Mouse (Mus musculus): Measurements from ENCODE around the gene Dpy19l3.

DNA sequence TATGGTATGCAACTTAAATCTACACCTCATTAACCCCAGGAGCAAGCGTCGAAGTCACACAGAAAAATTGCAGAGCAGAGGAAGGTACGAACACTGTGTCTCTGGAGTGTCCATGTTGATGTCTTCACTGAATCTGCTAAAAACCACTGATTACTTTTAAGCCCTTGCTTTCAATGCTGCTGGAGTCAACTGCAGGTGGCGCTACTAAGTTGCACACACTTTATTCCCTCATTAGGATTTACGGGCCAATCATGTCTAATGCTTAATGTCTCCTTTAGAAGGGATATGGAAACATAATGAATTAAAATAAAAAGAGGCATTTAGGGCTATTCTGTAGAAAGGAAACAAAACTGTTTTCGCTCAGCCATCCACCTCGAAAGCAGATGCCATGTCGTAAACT lies 35.9 kb upstream of the Dpy19l3 start:
- TF ChIP-seq CTCF (IDR thresholded peaks at IDR 0.05; ENCODE audit: insufficient read depth, low read depth, low read length), result no peak
- no peak for TF ChIP-seq POLR2A (IDR thresholded peaks at IDR 0.05; ENCODE audit: insufficient read depth, low read depth, low read length)

Data from olfactory bulb, adult 2 months (tissue).